Mouse (Mus musculus) megakaryocyte, embryonic 14.5 days (primary cell): ENCODE data around the gene Rab13.

Experiments used
- FLI1 ChIP-seq: IDR thresholded peaks from 2 replicates; pipeline ENCODE4 v1.6.1; 2012; ENCODE audit warnings: low read length, inconsistent platforms, mixed read lengths
- GATA1 ChIP-seq: IDR thresholded peaks from 3 replicates; pipeline ENCODE4 v1.6.1; 2012; ENCODE audit warnings: mixed read lengths, low read length, inconsistent platforms, borderline replicate concordance

DNA sequence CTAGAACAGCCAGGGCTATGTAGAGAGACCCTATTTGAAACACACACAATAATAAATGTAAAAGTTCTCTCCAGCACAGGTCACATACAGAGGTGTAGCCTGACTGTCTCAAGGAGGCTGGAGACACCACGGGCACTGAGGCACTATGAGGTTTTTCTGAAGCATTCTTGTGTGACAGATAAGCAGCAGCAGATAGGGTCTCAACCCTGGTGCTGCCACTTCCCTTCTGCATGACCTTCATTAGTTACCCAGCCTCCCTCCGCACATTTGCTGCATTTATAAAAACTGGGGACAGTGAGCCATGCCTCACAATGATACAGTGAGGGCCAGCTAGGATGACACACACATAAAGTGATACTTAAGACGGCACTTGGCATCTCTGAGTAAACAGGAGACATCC lies 9.4 kb downstream of the Rab13 start:
- no peak for TF ChIP-seq GATA1
- no peak for TF ChIP-seq FLI1
